Comparison of ENCODE assay signal across 17 mouse cellular contexts in genomic region chr2:97178399-97178798, GRCm38 (mm10).
"Had no signal": no experiment of that assay in that cellular context is flagged by ENCODE, and none has a peak within 500 bp of the region (broad histone marks: within the 10 kb centered on the region; RNA-seq: fewer than 3 reads in every experiment).

No protein-coding gene starts in this region.

- H3K9me3 ChIP-seq: lung, embryonic 15.5 days; megakaryocyte, embryonic 14.5 days; midbrain, embryonic 13.5 days; midbrain, embryonic 15.5 days; neural tube, embryonic 12.5 days; stomach, embryonic 15.5 days had no signal

- H3K9ac ChIP-seq: lung, embryonic 15.5 days; midbrain, embryonic 13.5 days; midbrain, embryonic 15.5 days; neural tube, embryonic 12.5 days; stomach, embryonic 15.5 days had no signal

- H3K4me2 ChIP-seq: lung, embryonic 15.5 days; midbrain, embryonic 11.5 days; midbrain, embryonic 13.5 days; midbrain, embryonic 15.5 days; neural tube, embryonic 12.5 days; stomach, embryonic 15.5 days had no signal

- DNase-seq: lung, adult 2 months; lung, postnatal 14 days; lung, postnatal 36 days; right cerebral cortex, postnatal 14 days; thymus, adult 2 months; thymus, postnatal 25 days; thymus, postnatal 4 days had no signal

- H3K4me1 ChIP-seq: lung, embryonic 15.5 days; megakaryocyte, embryonic 14.5 days; midbrain, embryonic 13.5 days; midbrain, embryonic 15.5 days; neural tube, embryonic 12.5 days; stomach, embryonic 15.5 days had no signal

- H3K4me3 ChIP-seq: lung, embryonic 15.5 days; megakaryocyte, embryonic 14.5 days; midbrain, embryonic 13.5 days; midbrain, embryonic 15.5 days; neural tube, embryonic 12.5 days; stomach, embryonic 15.5 days had no signal

- ATAC-seq: lung, postnatal 0 days; midbrain, embryonic 13.5 days; midbrain, embryonic 15.5 days had no signal

- H3K27ac ChIP-seq: lung, embryonic 15.5 days; macrophage; midbrain, embryonic 13.5 days; midbrain, embryonic 15.5 days; neural tube, embryonic 12.5 days; stomach, embryonic 15.5 days; stomach, postnatal 0 days had no signal

- H3K36me3 ChIP-seq: lung, embryonic 15.5 days; midbrain, embryonic 13.5 days; midbrain, embryonic 15.5 days; neural tube, embryonic 12.5 days; stomach, embryonic 15.5 days had no signal

- H3K27me3 ChIP-seq: lung, embryonic 15.5 days; megakaryocyte, embryonic 14.5 days; midbrain, embryonic 13.5 days; midbrain, embryonic 15.5 days; neural tube, embryonic 12.5 days; stomach, embryonic 15.5 days had no signal
